In the genomic region with DNA sequence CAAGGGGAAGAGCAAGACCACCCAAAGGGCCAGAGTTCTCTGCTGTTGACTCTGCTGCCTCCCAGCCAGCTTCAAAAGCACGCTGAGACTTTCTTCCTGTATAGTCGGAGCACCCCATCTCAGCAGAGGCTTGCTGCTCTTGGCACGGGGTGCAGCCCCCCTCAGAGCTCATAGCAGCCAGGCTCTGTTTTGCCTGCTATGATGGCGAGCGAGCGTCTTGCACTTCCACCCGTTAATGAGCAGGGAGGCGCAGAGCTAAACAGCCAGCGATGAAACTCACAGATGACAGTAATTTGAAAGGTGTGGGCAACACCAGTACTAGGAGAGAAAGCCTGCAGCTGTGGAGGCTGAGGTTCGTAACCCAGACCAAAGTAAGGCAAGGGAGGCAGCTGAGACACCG, we compare ENCODE assay signal across 16 mouse cellular contexts.
"Had no signal": no experiment of that assay in that cellular context is flagged by ENCODE, and none has a peak within 500 bp of the region (broad histone marks: within the 10 kb centered on the region; RNA-seq: fewer than 3 reads in every experiment).

No protein-coding gene starts in this region.

- H3K4me2 ChIP-seq: lung, embryonic 15.5 days; midbrain, embryonic 13.5 days; neural tube, embryonic 12.5 days; stomach, embryonic 15.5 days had no signal

- H3K9me3 ChIP-seq: lung, embryonic 15.5 days; midbrain, embryonic 13.5 days; neural tube, embryonic 12.5 days; stomach, embryonic 15.5 days had no signal

- DNase-seq: liver, postnatal 0 days; lung, adult 2 months; lung, postnatal 14 days; lung, postnatal 36 days; right cerebral cortex, postnatal 14 days; thymus, adult 2 months; thymus, postnatal 25 days; thymus, postnatal 4 days had no signal

- H3K36me3 ChIP-seq: lung, embryonic 15.5 days; midbrain, embryonic 13.5 days; neural tube, embryonic 12.5 days; stomach, embryonic 15.5 days had no signal

- H3K4me3 ChIP-seq: lung, embryonic 15.5 days; megakaryocyte, embryonic 14.5 days; midbrain, embryonic 13.5 days; neural tube, embryonic 12.5 days; stomach, embryonic 15.5 days had no signal

- H3K27ac ChIP-seq: lung, embryonic 15.5 days; macrophage; midbrain, embryonic 13.5 days; neural tube, embryonic 12.5 days; stomach, embryonic 15.5 days; stomach, postnatal 0 days had no signal

- H3K4me1 ChIP-seq: midbrain, embryonic 13.5 days had no signal

- H3K9ac ChIP-seq: liver, postnatal 0 days; lung, embryonic 15.5 days; midbrain, embryonic 13.5 days; neural tube, embryonic 12.5 days; stomach, embryonic 15.5 days had no signal

- ATAC-seq: liver, postnatal 0 days; lung, postnatal 0 days; midbrain, embryonic 13.5 days had no signal

- H3K27me3 ChIP-seq: lung, embryonic 15.5 days; midbrain, embryonic 13.5 days; neural tube, embryonic 12.5 days; stomach, embryonic 15.5 days had no signal
